Mouse (Mus musculus): ENCODE data around the gene B230219D22Rik.
A peak's percentile ranks its signal among the peaks of the same experiment; 100 is the strongest.

The B230219D22Rik gene

GRCm38 (mm10) chr13:55727120-55727838, 34.4 kb downstream of the B230219D22Rik start, which contains the start of gene Pcbd2:
Pcbd2 (plus strand) TSS chr13:55727368.
- peak; percentile 87 to 93 for DNase-seq

GRCm38 (mm10) chr13:55727839-55728238, 34.9 kb downstream of the B230219D22Rik start:
- peak; percentile 76 for DNase-seq

GRCm38 (mm10) chr13:55730716-55731115, 37.8 kb downstream of the B230219D22Rik start:
- no peak for DNase-seq

- no peak for DNase-seq
These were observed 39.2 kb downstream of the B230219D22Rik start for GRCm38 (mm10) chr13:55732121-55732520.

- DNase-seq, result peak in 1 of 2 experiments; percentile 46
These were observed 40.9 kb downstream of the B230219D22Rik start for GRCm38 (mm10) chr13:55733628-55734502.

GRCm38 (mm10) chr13:55737885-55738284, 45.0 kb downstream of the B230219D22Rik start:
- DNase-seq, result no peak

GRCm38 (mm10) chr13:55742306-55742705, 49.4 kb downstream of the B230219D22Rik start:
- DNase-seq, result no peak
